In genomic region chr10:127998260-127998659, GRCm38 (mm10) we compare ENCODE assay signal across 14 mouse cellular contexts. TPM values are rescaled to one million over a fixed set of nuclear protein-coding genes. Genes with fewer than 3 reads are reported as not detected.
DNase-seq lines count a peak whose midpoint lies in the region; ATAC-seq and TF ChIP-seq lines count a peak whose summit lies in the region.
"Had no signal": no experiment of that assay in that cellular context is flagged by ENCODE, and none has a peak within 500 bp of the region (broad histone marks: within the 10 kb centered on the region; RNA-seq: fewer than 3 reads in every experiment).

No protein-coding gene starts in this region.

- no peak overlapping the region for H3K4me3 ChIP-seq in kidney, postnatal 0 days (replicated peaks; ENCODE audit: low read depth, low read length)
- no peak overlapping the region for H3K4me3 ChIP-seq in ES-E14 (ENCODE audit: insufficient read depth in 1 of 2, low read depth in 1 of 2, low read length in 2 of 2, poor library complexity in 1 of 2, severe bottlenecking in 1 of 2)
- no peak overlapping the region for H3K4me3 ChIP-seq in embryonic fibroblast, embryonic 13.5 days (ENCODE audit: insufficient read depth, low read length)
- H3K4me3 ChIP-seq: myocyte; stomach, embryonic 15.5 days had no signal

- H3K27ac ChIP-seq in kidney, postnatal 0 days = no peak overlapping the region
- no peak overlapping the region for H3K27ac ChIP-seq in ES-E14 (ENCODE audit: insufficient read depth, low read depth, low read length, poor library complexity, severe bottlenecking)
- no peak overlapping the region for H3K27ac ChIP-seq in embryonic fibroblast, embryonic 13.5 days (ENCODE audit: insufficient read depth, low read length)
- H3K27ac ChIP-seq: stomach, embryonic 15.5 days had no signal

- H3K9me3 ChIP-seq in kidney, postnatal 0 days (replicated peaks; ENCODE audit: low read length) = no peaks in the 10 kb centered on the region
- no peaks in the 10 kb centered on the region for H3K9me3 ChIP-seq in ES-E14 (ENCODE audit: control insufficient read depth, insufficient read depth, low read depth, low read length)
- H3K9me3 ChIP-seq: stomach, embryonic 15.5 days had no signal

- no peaks in the 10 kb centered on the region for H3K36me3 ChIP-seq in kidney, postnatal 0 days (ENCODE audit: insufficient read depth, low read length)
- H3K36me3 ChIP-seq in ES-E14 (ENCODE audit: control insufficient read depth, insufficient read depth, low read length, poor library complexity, severe bottlenecking) = no peaks in the 10 kb centered on the region
- H3K36me3 ChIP-seq: stomach, embryonic 15.5 days had no signal

- no peak overlapping the region for H3K4me2 ChIP-seq in kidney, postnatal 0 days (ENCODE audit: low read length)
- H3K4me2 ChIP-seq: stomach, embryonic 15.5 days had no signal

- TF ChIP-seq POLR2A in embryonic fibroblast, embryonic 13.5 days (IDR thresholded peaks at IDR 0.05; ENCODE audit: low read depth, low read length) = no peak

- whole genome bisulfite sequencing in kidney, postnatal 0 days = 98% methylated on average over 1 of the region's 1 CpGs

- H3K4me1 ChIP-seq in kidney, postnatal 0 days (replicated peaks; ENCODE audit: insufficient read depth, low read length) = no peaks in the 10 kb centered on the region
- H3K4me1 ChIP-seq in ES-E14 (ENCODE audit: control insufficient read depth in 2 of 2, insufficient read depth in 2 of 2, low read length in 2 of 2, poor library complexity in 1 of 2) = no peaks in the 10 kb centered on the region
- no peaks in the 10 kb centered on the region for H3K4me1 ChIP-seq in embryonic fibroblast, embryonic 13.5 days (ENCODE audit: control insufficient read depth, insufficient read depth, low read length)
- H3K4me1 ChIP-seq: stomach, embryonic 15.5 days had no signal

- H3K27me3 ChIP-seq in kidney, postnatal 0 days (ENCODE audit: insufficient read depth, low read length) = no peaks in the 10 kb centered on the region
- H3K27me3 ChIP-seq: stomach, embryonic 15.5 days had no signal

- in situ Hi-C loops in ES-E14 (cut with MboI; ENCODE audit: low sequenced_read_pairs in 2 of 2, unreplicated experiment in 2 of 2) = no loop called here

- H3K9ac ChIP-seq in kidney, postnatal 0 days (ENCODE audit: low read depth, low read length) = no peak overlapping the region
- no peak overlapping the region for H3K9ac ChIP-seq in ES-E14 (ENCODE audit: insufficient read depth, low read depth, low read length, poor library complexity, severe bottlenecking)
- H3K9ac ChIP-seq: stomach, embryonic 15.5 days had no signal

- TF ChIP-seq CTCF in kidney, postnatal 0 days (IDR thresholded peaks at IDR 0.05; ENCODE audit: low read depth) = peak; percentile 41; the same call in 1 of the 2 replicates
- peak; percentile 29; the same call in 1 of the 2 replicates for TF ChIP-seq CTCF in embryonic fibroblast, embryonic 13.5 days (IDR thresholded peaks at IDR 0.05; ENCODE audit: borderline replicate concordance, insufficient read depth, low read length)

- DNase-seq in kidney, postnatal 0 days (ENCODE audit: low spot score) = no peak
- DNase-seq in kidney, postnatal 14 days = no peak
- DNase-seq in B cell, adult 2 months = peak; percentile 16 to 24
- DNase-seq in ES-E14 (ENCODE audit: low read depth, low spot score) = no peak
- no peak for DNase-seq in embryo, embryonic 9.5 days (ENCODE audit: extremely low spot score)
- no peak for DNase-seq in thymus, adult 18-20 months
- DNase-seq: adrenal gland, postnatal 10 days; heart, adult 18-20 months; heart, postnatal 10 days had no signal

- ATAC-seq in kidney, postnatal 0 days (replicated peaks; ENCODE audit: low FRiP score, low read depth) = no peak
- ATAC-seq: inflammation-experienced regulatory T-cells, adult 6 months had no signal

TF ChIP-seq in ES-E14, 5 proteins besides CTCF, POLR2A, EP300 and RAD21:
- TF ChIP-seq ZNF384 (IDR thresholded peaks at IDR 0.05; ENCODE audit: low read depth, low read length) (peak; percentile 90), MAFK (IDR thresholded peaks at IDR 0.05; ENCODE audit: insufficient read depth, low read depth, low read length) (no peak)

RNA-seq across cellular contexts. Expression of gene Hsd17b6, which starts 9.2 kb away (rescaled TPM):
- polyA plus RNA-seq in kidney, postnatal 0 days (2015; fragmentation: Nextera tagmentation; extraction: Ambion mirVana) = not detected in 2 replicates
- total RNA-seq in ES-E14 (2012; rRNA removed) = 0.22 TPM in 1 of 2 replicates, not detected in the other
- polyA plus RNA-seq in embryonic fibroblast, embryonic 13.5 days (2011; ENCODE audit: insufficient read length, low read depth, missing spikeins) = not detected in 2 replicates
- total RNA-seq: heart, adult 18-20 months; heart, postnatal 10 days; left cerebral cortex, postnatal 14 days had no signal
- polyA plus RNA-seq: inflammation-experienced regulatory T-cells, adult 6 months; myocyte; stomach, embryonic 15.5 days had no signal

RNA-seq across cellular contexts. Expression of gene Prim1, which starts 16.7 kb away (rescaled TPM):
- polyA plus RNA-seq in kidney, postnatal 0 days (2015; fragmentation: Nextera tagmentation; extraction: Ambion mirVana) = 43.9 and 53.2 TPM in 2 replicates
- total RNA-seq in ES-E14 (2012; rRNA removed) = 51.8 and 63.5 TPM in 2 replicates
- polyA plus RNA-seq in embryonic fibroblast, embryonic 13.5 days (2011; ENCODE audit: insufficient read length, low read depth, missing spikeins) = 21.8 and 30.9 TPM in 2 replicates

RNA-seq across cellular contexts. Expression of gene Naca, which starts 37.1 kb away (rescaled TPM):
- 769 and 820 TPM in 2 replicates for polyA plus RNA-seq in kidney, postnatal 0 days (2015; fragmentation: Nextera tagmentation; extraction: Ambion mirVana)
- 746 and 1,114 TPM in 2 replicates for total RNA-seq in ES-E14 (2012; rRNA removed)
- polyA plus RNA-seq in embryonic fibroblast, embryonic 13.5 days (2011; ENCODE audit: insufficient read length, low read depth, missing spikeins) = 887 and 940 TPM in 2 replicates

Comparison
In these comparisons a context has a peak if more than half of its experiments do, and no peak if none do; other contexts are left out.
1. DNase-seq: peak in B cell, adult 2 months (2 of 2); none in kidney, postnatal 0 days (single experiment), kidney, postnatal 14 days (single experiment), ES-E14 (single experiment), embryo, embryonic 9.5 days (single experiment) and thymus, adult 18-20 months (0 of 2).